Mouse (Mus musculus): ENCODE data around the gene I0C0044D17Rik.

I0C0044D17Rik gene

DNA sequence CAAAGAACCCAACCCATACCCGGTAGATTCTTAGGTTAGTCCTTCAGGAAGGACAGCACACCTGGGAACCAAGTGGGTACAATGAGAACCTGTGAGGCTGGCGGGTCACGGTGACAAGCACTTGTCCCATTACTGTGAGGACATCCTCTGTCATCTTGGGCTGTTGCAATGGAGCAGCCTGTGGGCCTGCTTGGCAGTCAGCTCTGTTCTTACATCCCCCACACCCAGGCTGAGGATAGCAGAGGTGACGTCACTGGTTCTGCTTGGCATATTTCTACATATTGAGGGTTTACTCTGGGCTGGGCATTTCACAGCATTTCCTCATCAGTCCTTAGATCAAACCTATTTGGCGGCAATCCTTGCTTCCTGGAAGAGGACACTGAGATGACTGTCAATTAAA lies 49.9 kb downstream of the I0C0044D17Rik start:
- DNase-seq: no peak
